Mouse (Mus musculus) left cerebral cortex, postnatal 4 days (tissue): ENCODE data around the gene Prokr1. TPM values are rescaled to one million over a fixed set of nuclear protein-coding genes. Genes with fewer than 3 reads are reported as not detected.

ENCODE experiments used
- DNase-seq: peaks from one replicate; pipeline ENCODE4 v3.0.0-alpha.2; 2022
- intact Hi-C: fragments of 180-260 bp; cut with DNase I; formaldehyde crosslinking; loops from one replicate; pipeline ENCODE4 v1.15.1; 2025
- total RNA-seq, 2 experiments: library from RNA; stranded (reverse); gene quantifications; 2 replicates each; pipeline ENCODE4 v1.2.3; 2021

Prokr1 gene
- total RNA-seq, 2 experiments from 2014 or later = 0.94 to 1.0 TPM

GRCm38 (mm10) chr6:87531456-87532015 is 59.0 kb downstream of the Prokr1 start:
- intact Hi-C loops = no loop called here
- DNase-seq = no peak

DNA sequence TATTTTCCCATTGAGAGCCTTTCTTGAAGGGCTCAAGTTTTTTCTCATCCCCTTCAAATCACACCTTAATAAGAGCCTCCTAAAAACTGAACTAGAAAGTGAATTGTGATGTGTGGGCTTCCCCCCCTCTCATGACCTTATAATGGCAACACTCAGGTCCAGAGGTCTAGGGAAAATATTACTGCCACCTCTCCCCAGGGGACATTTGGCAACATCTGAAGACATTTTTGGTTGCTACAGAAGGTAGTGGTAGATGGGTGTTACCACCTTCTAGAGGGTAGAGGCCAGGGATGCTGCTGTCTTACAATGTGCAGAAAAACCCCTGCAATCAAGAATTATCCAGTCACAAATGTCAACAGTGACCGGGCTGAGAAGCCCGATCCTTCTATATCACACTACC is 60.2 kb downstream of the Prokr1 start:
- intact Hi-C loops = no loop called here

More for the DNA sequence above, 60.2 kb downstream of the Prokr1 start:
- no peak for DNase-seq

Other genes starting within 250 kb of the Prokr1 start
- not detected for gene Gkn1, start 239.8 kb downstream of the Prokr1 start, total RNA-seq
- gene Gkn2, start 217.4 kb downstream of the Prokr1 start, total RNA-seq = not detected
- 1 to 10 TPM in 1 of 2 experiments, under 1 TPM in 1; 0.87 to 2.0 TPM for gene Gkn3, start 201.8 kb downstream of the Prokr1 start, total RNA-seq
- gene Bmp10, start 161.7 kb downstream of the Prokr1 start, total RNA-seq = under 1 TPM in 1 of 2 experiments, not detected in 1; 0.12 TPM
- gene Arhgap25, start 57.5 kb downstream of the Prokr1 start, total RNA-seq = 1 to 10 TPM; 2.4 to 3.7 TPM
- 10 to 100 TPM; 11.6 to 12.4 TPM for gene Aplf, start 81.5 kb upstream of the Prokr1 start, total RNA-seq
- gene Efcc1, start 140.1 kb upstream of the Prokr1 start, total RNA-seq = 1 to 10 TPM; 3.4 to 6.2 TPM
- gene Gp9, start 187.3 kb upstream of the Prokr1 start, total RNA-seq = not detected
- 10 to 100 TPM; 15.2 to 21.8 TPM for gene Rab43, start 221.4 kb upstream of the Prokr1 start, total RNA-seq
- gene Gm45140, start 245.1 kb upstream of the Prokr1 start, total RNA-seq = 1 to 10 TPM; 3.7 to 4.0 TPM
- gene Isy1, start 248.1 kb upstream of the Prokr1 start, total RNA-seq = 10 to 100 TPM; 29.1 to 30.1 TPM